Mouse (Mus musculus): ENCODE measurements around the gene Tyr. TPM values are rescaled to one million over a fixed set of nuclear protein-coding genes. Genes with fewer than 3 reads are reported as not detected.
"Not testable (repeated sequence)": the region's sequence is repeated elsewhere in the genome, so short reads cannot be mapped to it uniquely, and the experiment has no call there.

Gene Tyr
- not detected in 2 replicates for polyA plus RNA-seq (2012; ENCODE audit: insufficient read depth, insufficient read length, low replicate concordance, missing spikeins)

DNA sequence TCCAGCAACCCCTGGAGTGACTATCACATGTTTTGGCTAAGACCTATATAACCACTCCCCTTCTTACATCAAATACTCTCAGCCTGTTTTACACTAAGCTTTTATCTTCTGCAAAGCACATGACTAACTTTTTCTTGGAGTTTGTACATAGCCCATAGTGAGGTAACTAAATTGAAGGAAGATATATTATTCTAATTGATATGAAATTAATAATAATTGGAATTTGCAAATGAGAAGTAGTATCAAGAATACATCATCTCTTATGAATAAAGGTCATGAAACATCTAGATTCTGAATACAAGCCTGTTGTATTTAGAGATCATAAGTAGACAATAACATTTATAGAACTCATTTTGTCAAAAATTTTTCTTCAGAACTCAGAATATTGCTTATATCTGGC is at the start of gene Tyr:
Gene Tyr, minus strand, starts transcription at position 101 of the 400 bp plus-strand sequence.
- H3K27ac ChIP-seq (ENCODE audit: insufficient read depth, low read depth, low read length): no peak within 1 kb of the TSS
- no peak within 1 kb of the TSS for H3K4me3 ChIP-seq (ENCODE audit: insufficient read depth, low read depth, low read length)

DNA sequence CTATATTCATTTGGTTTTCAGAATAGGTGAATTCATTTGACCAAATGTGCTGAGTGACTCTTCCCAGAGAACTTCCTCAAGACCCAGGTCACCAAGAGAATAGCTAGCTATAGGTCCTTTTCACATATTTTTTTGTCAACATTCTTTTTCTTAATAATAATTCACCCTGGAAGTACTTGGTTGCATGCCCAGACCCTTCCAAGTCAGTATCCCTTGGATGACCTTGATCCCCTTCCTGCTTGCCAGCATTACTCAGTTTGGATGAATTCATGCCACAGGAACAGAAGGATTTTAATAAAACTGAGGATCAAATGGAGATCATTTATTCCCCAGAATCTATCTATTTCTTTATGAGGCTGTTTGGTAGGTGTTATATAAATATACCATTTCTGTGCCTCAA is 45.7 kb upstream of the Tyr start:
- TF ChIP-seq POLR2A (IDR thresholded peaks at IDR 0.05; ENCODE audit: insufficient read depth, low read depth, low read length) (no peak), CTCF (IDR thresholded peaks at IDR 0.05; ENCODE audit: insufficient read depth, low read depth, low read length) (no peak)
- no peaks in the 10 kb centered on the region for H3K4me1 ChIP-seq (ENCODE audit: control insufficient read depth, insufficient read depth, low read length)
- H3K4me3 ChIP-seq (ENCODE audit: insufficient read depth, low read depth, low read length): no peak overlapping the region
- no peak overlapping the region for H3K27ac ChIP-seq (ENCODE audit: insufficient read depth, low read depth, low read length)

More for the DNA sequence above, at the start of gene Tyr:
- TF ChIP-seq POLR2A (IDR thresholded peaks at IDR 0.05; ENCODE audit: insufficient read depth, low read depth, low read length) (no peak), CTCF (IDR thresholded peaks at IDR 0.05; ENCODE audit: insufficient read depth, low read depth, low read length) (no peak)
- H3K4me1 ChIP-seq (ENCODE audit: control insufficient read depth, insufficient read depth, low read length): no peaks in the 10 kb centered on the region

DNA sequence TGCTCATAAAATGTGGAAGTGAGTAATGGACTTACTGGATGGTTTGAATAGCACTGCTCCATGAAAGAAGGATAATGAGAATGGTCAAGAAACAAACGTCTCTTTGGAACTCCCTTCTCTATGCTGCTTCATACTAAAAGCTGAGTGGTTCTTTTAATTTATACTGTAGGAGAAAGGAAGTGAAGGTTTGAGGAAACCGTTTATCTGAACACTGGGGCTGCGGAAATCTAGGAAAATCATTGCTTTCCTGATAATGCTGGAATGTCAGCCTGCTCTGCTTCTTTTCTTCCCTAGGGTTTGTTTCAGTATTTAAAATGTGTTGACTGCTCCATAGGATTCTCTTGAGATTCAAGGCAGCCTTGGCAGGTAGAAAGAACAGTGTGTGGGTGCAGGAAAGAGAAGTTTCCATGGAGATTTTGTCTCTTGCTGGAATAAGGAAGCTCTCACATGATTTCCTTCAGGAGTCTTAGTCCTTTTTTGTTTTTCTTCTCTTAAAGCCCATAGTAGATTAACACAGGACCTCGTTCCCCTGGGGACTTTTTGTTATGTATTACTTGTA is 891 bp upstream of the Tyr start:
- 8% methylated on average over 4 of the region's 4 CpGs for WGBS
- no peak overlapping the region for H3K27ac ChIP-seq (ENCODE audit: insufficient read depth, low read depth, low read length)

DNA sequence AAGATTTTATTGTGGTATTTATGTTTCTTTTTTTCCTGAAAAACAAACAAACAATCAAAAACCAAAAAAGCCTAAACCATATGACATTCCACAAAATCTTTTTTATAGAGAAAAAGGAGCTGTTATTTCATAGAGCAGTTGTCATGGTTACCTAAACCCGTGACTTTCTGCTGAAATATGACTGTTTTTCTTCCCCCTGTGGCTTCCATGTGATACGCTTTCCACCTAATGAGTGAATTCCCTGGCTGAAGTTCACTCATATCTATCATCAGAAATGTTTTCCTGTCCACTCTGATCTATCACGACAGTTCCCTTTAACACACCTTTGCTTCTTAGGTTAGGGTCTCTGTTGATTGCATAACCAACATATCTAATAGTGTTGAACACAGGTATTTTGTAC is 5.3 kb downstream of the Tyr start:
- no peak overlapping the region for H3K4me3 ChIP-seq (ENCODE audit: insufficient read depth, low read depth, low read length)
- 76% methylated on average over 3 of the region's 3 CpGs for WGBS
- TF ChIP-seq CTCF (IDR thresholded peaks at IDR 0.05; ENCODE audit: insufficient read depth, low read depth, low read length): no peak
- TF ChIP-seq POLR2A (IDR thresholded peaks at IDR 0.05; ENCODE audit: insufficient read depth, low read depth, low read length): no peak
- H3K27ac ChIP-seq (ENCODE audit: insufficient read depth, low read depth, low read length): no peak overlapping the region
- no peaks in the 10 kb centered on the region for H3K4me1 ChIP-seq (ENCODE audit: control insufficient read depth, insufficient read depth, low read length)

More for the DNA sequence above, 891 bp upstream of the Tyr start:
- Histone ChIP-seq H3K4me1 (ENCODE audit: control insufficient read depth, insufficient read depth, low read length) (no peaks in the 10 kb centered on the region), H3K4me3 (ENCODE audit: insufficient read depth, low read depth, low read length) (no peak overlapping the region)
- no peak for TF ChIP-seq POLR2A (IDR thresholded peaks at IDR 0.05; ENCODE audit: insufficient read depth, low read depth, low read length)
- TF ChIP-seq CTCF (IDR thresholded peaks at IDR 0.05; ENCODE audit: insufficient read depth, low read depth, low read length): no peak

DNA sequence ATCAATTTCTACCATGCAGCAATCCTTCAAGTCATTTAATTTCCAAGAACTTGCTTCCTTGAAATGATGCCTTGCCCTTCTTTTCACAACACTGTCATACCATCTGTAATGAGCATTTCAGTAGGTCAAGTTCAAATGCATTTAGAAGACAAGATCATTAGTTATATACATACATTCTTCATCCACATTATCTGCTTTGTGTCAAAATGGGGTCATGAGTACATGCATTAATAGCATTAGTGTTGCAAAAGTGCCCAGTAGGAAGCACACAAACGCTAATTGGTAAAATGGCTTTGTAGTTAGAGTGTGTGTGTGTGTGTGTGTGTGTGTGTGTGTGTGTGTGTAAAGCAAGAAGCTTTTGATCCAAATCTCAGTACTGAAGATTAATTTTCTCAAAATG is 80.0 kb downstream of the Tyr start:
- TF ChIP-seq POLR2A (IDR thresholded peaks at IDR 0.05; ENCODE audit: insufficient read depth, low read depth, low read length) (no peak), CTCF (IDR thresholded peaks at IDR 0.05; ENCODE audit: insufficient read depth, low read depth, low read length) (no peak)
- 63% methylated on average over 1 of the region's 1 CpGs for WGBS
- no peaks in the 10 kb centered on the region for H3K4me1 ChIP-seq (ENCODE audit: control insufficient read depth, insufficient read depth, low read length)
- no peak overlapping the region for H3K27ac ChIP-seq (ENCODE audit: insufficient read depth, low read depth, low read length)
- H3K4me3 ChIP-seq (ENCODE audit: insufficient read depth, low read depth, low read length): no peak overlapping the region

DNA sequence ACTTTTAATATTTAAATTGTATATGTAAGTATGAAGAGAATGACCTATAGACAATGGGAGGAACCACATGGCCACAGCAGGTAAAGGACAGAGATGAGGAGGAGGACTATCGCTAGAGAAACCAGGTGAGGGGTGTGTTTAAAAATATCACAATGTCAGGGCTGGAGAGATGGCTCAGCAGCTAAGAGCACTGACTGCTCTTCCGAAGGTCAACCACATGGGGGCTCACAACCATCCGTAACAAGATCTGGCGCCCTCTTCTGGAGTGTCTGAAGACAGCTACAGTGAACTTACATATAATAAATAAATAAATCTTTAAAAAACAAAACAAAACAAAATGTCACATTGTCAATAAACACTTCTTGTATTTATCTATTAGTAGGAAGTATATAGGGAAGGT is 81.9 kb downstream of the Tyr start:
- not testable (repeated sequence) for H3K4me3 ChIP-seq (ENCODE audit: insufficient read depth, low read depth, low read length); H3K27ac ChIP-seq (ENCODE audit: insufficient read depth, low read depth, low read length); H3K4me1 ChIP-seq (ENCODE audit: control insufficient read depth, insufficient read depth, low read length)
- 27% methylated on average over 4 of the region's 4 CpGs for WGBS

DNA sequence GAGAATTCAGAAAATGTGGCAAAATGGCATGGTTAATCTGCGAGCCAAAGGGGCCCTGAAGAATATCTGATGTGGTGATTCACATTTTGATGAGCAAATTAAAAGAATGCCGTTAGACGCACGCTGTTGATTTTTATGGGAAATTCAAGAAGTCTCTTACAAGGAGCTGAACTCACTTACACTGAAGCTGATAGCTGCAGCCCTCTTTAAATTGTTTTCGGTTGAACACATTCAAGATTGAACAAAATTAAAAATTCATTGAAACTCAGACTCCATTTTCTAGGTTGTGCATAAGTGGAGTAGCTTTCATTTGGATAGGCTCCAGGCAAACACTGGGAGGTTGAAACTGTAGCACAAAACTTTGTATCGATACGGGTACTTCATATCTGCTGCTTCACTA is 96.3 kb downstream of the Tyr start:
- H3K4me1 ChIP-seq (ENCODE audit: control insufficient read depth, insufficient read depth, low read length): no peaks in the 10 kb centered on the region
- H3K4me3 ChIP-seq (ENCODE audit: insufficient read depth, low read depth, low read length): no peak overlapping the region
- 93% methylated on average over 7 of the region's 7 CpGs for WGBS
- H3K27ac ChIP-seq (ENCODE audit: insufficient read depth, low read depth, low read length): no peak overlapping the region
- TF ChIP-seq CTCF (IDR thresholded peaks at IDR 0.05; ENCODE audit: insufficient read depth, low read depth, low read length): no peak
- no peak for TF ChIP-seq POLR2A (IDR thresholded peaks at IDR 0.05; ENCODE audit: insufficient read depth, low read depth, low read length)

DNA sequence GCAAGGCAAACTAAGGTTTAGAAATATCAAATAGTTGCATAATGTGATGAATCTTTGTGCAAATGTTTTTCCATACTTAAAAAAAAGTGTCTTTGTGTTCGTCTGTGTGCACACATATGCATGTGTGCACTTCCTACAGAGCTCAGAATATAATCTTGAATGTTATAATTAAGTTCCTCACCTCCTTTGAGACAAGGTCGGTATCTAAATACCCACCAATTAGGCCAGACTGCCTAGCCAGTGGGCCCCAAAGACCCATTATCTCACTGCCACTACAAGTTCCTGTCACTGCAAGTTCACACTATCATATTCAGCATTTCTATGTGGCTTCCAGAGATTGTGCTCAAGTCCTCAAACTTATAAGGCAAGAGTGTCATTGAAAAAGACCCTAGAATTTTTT is 118.4 kb downstream of the Tyr start:
- no peaks in the 10 kb centered on the region for H3K4me1 ChIP-seq (ENCODE audit: control insufficient read depth, insufficient read depth, low read length)
- H3K27ac ChIP-seq (ENCODE audit: insufficient read depth, low read depth, low read length): no peak overlapping the region
- no peak overlapping the region for H3K4me3 ChIP-seq (ENCODE audit: insufficient read depth, low read depth, low read length)
- WGBS: 56% methylated on average over 2 of the region's 2 CpGs
- TF ChIP-seq POLR2A (IDR thresholded peaks at IDR 0.05; ENCODE audit: insufficient read depth, low read depth, low read length) (no peak), CTCF (IDR thresholded peaks at IDR 0.05; ENCODE audit: insufficient read depth, low read depth, low read length) (no peak)

Other genes with a start within 250 kb of the Tyr start
- not detected in 2 replicates for gene Nox4, start 247.4 kb downstream of the Tyr start, polyA plus RNA-seq (2012; ENCODE audit: insufficient read depth, insufficient read length, low replicate concordance, missing spikeins)
- 56.8 TPM in 1 of 2 replicates, not detected in the other for gene Grm5, start 90.7 kb upstream of the Tyr start, polyA plus RNA-seq (2012; ENCODE audit: insufficient read depth, insufficient read length, low replicate concordance, missing spikeins)